Mouse (Mus musculus) heart, adult 2 months (tissue): ENCODE measurements at regions not wholly inside any gene's neighbourhood (a gene's known extent, or its start where the extent isn't known, plus 50 kb on each side); places are given as distances from the start of the nearest gene placed in this dataset.

Source experiments
- DNase-seq, 2 experiments: peaks; one replicate each; pipeline ENCODE4 v3.0.0; 2021
- H3K27ac ChIP-seq: fragments of 200-600 bp; 2 replicates; pipeline ENCODE4 v1.8.1; 2022
- H3K27me3 ChIP-seq: fragments of 200-500 bp; 2 replicates; pipeline ENCODE4 v1.6.1; 2012; ENCODE audit warnings: mild to moderate bottlenecking, low read length, inconsistent platforms, mixed read lengths; ENCODE audit not compliant: control insufficient read depth, insufficient read depth
- H3K36me3 ChIP-seq: fragments of 200-500 bp; 2 replicates; pipeline ENCODE4 v1.6.1; 2012; ENCODE audit warnings: low read length, inconsistent platforms; ENCODE audit not compliant: control insufficient read depth, insufficient read depth
- H3K4me1 ChIP-seq: fragments of 200-500 bp; 2 replicates; pipeline ENCODE4 v1.6.1; 2011; ENCODE audit warnings: low read length; ENCODE audit not compliant: control insufficient read depth, insufficient read depth
- H3K4me3 ChIP-seq: fragments of 200-600 bp; 2 replicates; pipeline ENCODE4 v1.8.1; 2022
- H3K79me2 ChIP-seq: fragments of 200-500 bp; replicated peaks from 2 replicates; pipeline ENCODE4 v1.6.1; 2012; ENCODE audit warnings: mild to moderate bottlenecking, inconsistent platforms, low read length, moderate library complexity, mixed read lengths; ENCODE audit not compliant: control insufficient read depth, insufficient read depth
- H3K9ac ChIP-seq: fragments of 200-500 bp; 2 replicates; pipeline ENCODE4 v1.6.1; 2012; ENCODE audit warnings: low read depth, mild to moderate bottlenecking, control low read depth, inconsistent platforms, low read length, mixed read lengths
- CTCF ChIP-seq: fragments of 200-600 bp; IDR thresholded peaks from 2 replicates; pipeline ENCODE4 v1.8.1; 2022; ENCODE audit warnings: antibody characterized with exemption, mild to moderate bottlenecking, moderate library complexity
- EP300 ChIP-seq: fragments of 200-500 bp; IDR thresholded peaks from 2 replicates; pipeline ENCODE4 v1.6.1; 2011; ENCODE audit warnings: low read depth, low read length, control low read depth; ENCODE audit not compliant: insufficient read depth
- POLR2A ChIP-seq: fragments of 200-500 bp; IDR thresholded peaks from 2 replicates; pipeline ENCODE4 v1.6.1; 2011; ENCODE audit warnings: mild to moderate bottlenecking, low read depth, low read length, control low read depth; ENCODE audit not compliant: insufficient read depth
- WGBS: fragments of 180-500 bp; shearing (Covaris S2); methylation state at CpG from one replicate; pipeline ENCODE4 v1.1.7; 2018; 5-methylcytosine and 5-hydroxymethylcytosine counted together
- intact Hi-C: fragments of 180-260 bp; cut with DNase I; formaldehyde crosslinking; loops from one replicate; pipeline ENCODE4 v1.15.1; 2025

GRCm38 (mm10) chr3:147273446-147273845, 421.3 kb downstream of the Ttll7 start:
- no peak for DNase-seq
- Histone ChIP-seq H3K27me3 (no peaks in the 10 kb centered on the region), H3K9ac (no peak overlapping the region), H3K27ac (no peak overlapping the region), H3K4me3 (no peak overlapping the region), H3K4me1 (no peaks in the 10 kb centered on the region), H3K36me3 (no peaks in the 10 kb centered on the region), H3K79me2 (no peaks in the 10 kb centered on the region)
- TF ChIP-seq EP300 (no peak), CTCF (no peak), POLR2A (no peak)
- intact Hi-C loops, result no loop called here
- WGBS, result 79% methylated on average over 3 of the region's 3 CpGs

- Histone ChIP-seq H3K27me3 (no peaks in the 10 kb centered on the region), H3K79me2 (no peaks in the 10 kb centered on the region), H3K27ac (no peak overlapping the region), H3K4me1 (no peaks in the 10 kb centered on the region), H3K9ac (no peak overlapping the region), H3K36me3 (no peaks in the 10 kb centered on the region), H3K4me3 (no peak overlapping the region)
- DNase-seq, result no peak
- TF ChIP-seq CTCF (no peak), POLR2A (no peak), EP300 (no peak)
- intact Hi-C loops, result no loop called here
Measured at GRCm38 (mm10) chr3:147278602-147279001, 426.4 kb downstream of the Ttll7 start.

GRCm38 (mm10) chr3:147283724-147284123, 431.6 kb downstream of the Ttll7 start:
- TF ChIP-seq POLR2A (no peak), CTCF (no peak), EP300 (no peak)

GRCm38 (mm10) chr3:147284357-147284756, 432.2 kb downstream of the Ttll7 start:
- no peak for DNase-seq
- H3K27ac ChIP-seq, result no peak overlapping the region
- TF ChIP-seq EP300 (no peak), CTCF (no peak), POLR2A (no peak)
- 84% methylated on average over 4 of the region's 4 CpGs for WGBS
- intact Hi-C loops, result no loop called here
- no peaks in the 10 kb centered on the region for H3K79me2 ChIP-seq
- no peaks in the 10 kb centered on the region for H3K4me1 ChIP-seq
- no peak overlapping the region for H3K4me3 ChIP-seq
- no peak overlapping the region for H3K9ac ChIP-seq
- no peaks in the 10 kb centered on the region for H3K36me3 ChIP-seq
- no peaks in the 10 kb centered on the region for H3K27me3 ChIP-seq

More at GRCm38 (mm10) chr3:147283724-147284123, 431.6 kb downstream of the Ttll7 start:
- no peaks in the 10 kb centered on the region for H3K36me3 ChIP-seq
- no peak overlapping the region for H3K27ac ChIP-seq
- H3K4me3 ChIP-seq, result no peak overlapping the region
- WGBS, result 55% methylated on average over 9 of the region's 9 CpGs
- H3K79me2 ChIP-seq, result no peaks in the 10 kb centered on the region
- intact Hi-C loops, result no loop called here
- DNase-seq, result no peak
- no peaks in the 10 kb centered on the region for H3K4me1 ChIP-seq
- no peaks in the 10 kb centered on the region for H3K27me3 ChIP-seq
- H3K9ac ChIP-seq, result no peak overlapping the region

- no peak for TF ChIP-seq POLR2A
- no peak for TF ChIP-seq CTCF
- TF ChIP-seq EP300, result no peak
- 86% methylated on average over 5 of the region's 5 CpGs for WGBS
Measured at GRCm38 (mm10) chr3:147285496-147285895, 433.3 kb downstream of the Ttll7 start.

GRCm38 (mm10) chr3:147287503-147287902, 435.3 kb downstream of the Ttll7 start:
- Histone ChIP-seq H3K4me3 (no peak overlapping the region), H3K36me3 (no peaks in the 10 kb centered on the region), H3K27me3 (no peaks in the 10 kb centered on the region), H3K27ac (no peak overlapping the region), H3K9ac (no peak overlapping the region), H3K79me2 (no peaks in the 10 kb centered on the region), H3K4me1 (no peaks in the 10 kb centered on the region)
- 50% methylated on average over 8 of the region's 8 CpGs for WGBS
- no peak for DNase-seq
- TF ChIP-seq POLR2A (no peak), EP300 (no peak), CTCF (no peak)
- intact Hi-C loops, result no loop called here

More at GRCm38 (mm10) chr3:147285496-147285895, 433.3 kb downstream of the Ttll7 start:
- no peaks in the 10 kb centered on the region for H3K27me3 ChIP-seq
- H3K36me3 ChIP-seq, result no peaks in the 10 kb centered on the region
- DNase-seq, result no peak
- intact Hi-C loops, result no loop called here
- H3K79me2 ChIP-seq, result no peaks in the 10 kb centered on the region
- H3K4me1 ChIP-seq, result no peaks in the 10 kb centered on the region
- no peak overlapping the region for H3K9ac ChIP-seq
- H3K4me3 ChIP-seq, result no peak overlapping the region
- H3K27ac ChIP-seq, result no peak overlapping the region
